Mouse (Mus musculus) liver, embryonic 16.5 days (tissue): ENCODE results near the gene Ficd. TPM values are rescaled to one million over a fixed set of nuclear protein-coding genes. Genes with fewer than 3 reads are reported as not detected.
A peak's percentile ranks its signal among the peaks of the same experiment; 100 is the strongest.

Source experiments
- ATAC-seq: fragments of 200-750 bp; cut with Nextera tagmentation; 2 replicates; pipeline ENCODE4 v1.8.0; 2017; ENCODE audit warnings: low read depth, mild to moderate bottlenecking, moderate number of reproducible peaks, moderate library complexity
- H3K27ac ChIP-seq: fragments of 300-500 bp; sonication (generic); 2 replicates; pipeline ENCODE4 v1.5.1; 2014; ENCODE audit warnings: mild to moderate bottlenecking, low read length
- H3K27me3 ChIP-seq: fragments of 300-500 bp; sonication (generic); 2 replicates; pipeline ENCODE4 v1.6.1; 2014; ENCODE audit warnings: low read depth, low read length, mixed read lengths; ENCODE audit not compliant: control insufficient read depth, insufficient read depth
- H3K36me3 ChIP-seq: fragments of 300-500 bp; sonication (generic); 2 replicates; pipeline ENCODE4 v1.6.1; 2014; ENCODE audit warnings: mild to moderate bottlenecking; ENCODE audit not compliant: control insufficient read depth, insufficient read depth
- H3K4me1 ChIP-seq: fragments of 300-500 bp; sonication (generic); 2 replicates; pipeline ENCODE4 v1.6.1; 2014; ENCODE audit warnings: low read depth, low read length, mixed read lengths; ENCODE audit not compliant: control insufficient read depth
- H3K4me2 ChIP-seq: fragments of 300-500 bp; sonication (generic); 2 replicates; pipeline ENCODE4 v1.6.1; 2014; ENCODE audit warnings: low read depth, low read length, mixed read lengths
- H3K4me3 ChIP-seq: fragments of 300-500 bp; sonication (generic); 2 replicates; pipeline ENCODE4 v1.5.1; 2014; ENCODE audit warnings: low read depth, mild to moderate bottlenecking, low read length
- H3K9ac ChIP-seq: fragments of 300-500 bp; sonication (generic); 2 replicates; pipeline ENCODE4 v1.6.1; 2014; ENCODE audit warnings: low read depth, low read length
- H3K9me3 ChIP-seq: fragments of 300-500 bp; sonication (generic); replicated peaks from 2 replicates; pipeline ENCODE4 v1.6.1; 2016; ENCODE audit warnings: low read length; ENCODE audit not compliant: control insufficient read depth
- WGBS: fragments of 180-500 bp; shearing (Covaris S2); extraction: QIAGEN DNeasy Blood & Tissue Kit; methylation state at CpG from one replicate; pipeline ENCODE4 v1.1.7; 2014; ENCODE audit not compliant: insufficient replicate concordance; 5-methylcytosine and 5-hydroxymethylcytosine counted together
- polyA plus RNA-seq: library from polyadenylated mRNA; unstranded; fragments of >200 nt; fragmentation: Nextera tagmentation; extraction: Ambion mirVana; gene quantifications from 2 replicates; pipeline ENCODE4 v1.2.1, GENCODE M21; 2015

Gene Ficd
- polyA plus RNA-seq, 1 experiment from 2014 or later: 2.6 TPM

- no peaks in the 10 kb centered on the region for H3K27me3 ChIP-seq
- peaks cover 25% of the 10 kb centered on the region for H3K36me3 ChIP-seq
- 84% methylated on average over 7 of the region's 7 CpGs for WGBS
- no peak overlapping the region for H3K27ac ChIP-seq
- H3K4me2 ChIP-seq: no peak overlapping the region
- peaks cover under 1% of the 10 kb centered on the region for H3K4me1 ChIP-seq
- no peak overlapping the region for H3K9ac ChIP-seq
- no peaks in the 10 kb centered on the region for H3K9me3 ChIP-seq
- H3K4me3 ChIP-seq: no peak overlapping the region
- ATAC-seq: no peak
Observed at GRCm38 (mm10) chr5:113764426-113764825, 28.8 kb downstream of the Ficd start.

GRCm38 (mm10) chr5:113765641-113766526 lies 30.3 kb downstream of the Ficd start:
- Histone ChIP-seq H3K27ac (no peak overlapping the region), H3K4me1 (peaks cover 14% of the 10 kb centered on the region), H3K36me3 (peaks cover 13% of the 10 kb centered on the region), H3K4me3 (no peak overlapping the region), H3K4me2 (no peak overlapping the region), H3K9ac (no peak overlapping the region), H3K27me3 (no peaks in the 10 kb centered on the region), H3K9me3 (no peaks in the 10 kb centered on the region)
- WGBS: 72% methylated on average over 13 of the region's 13 CpGs
- ATAC-seq: 0 out of 2 replicates have a peak, but pooled peaks have one; percentile 37

DNA sequence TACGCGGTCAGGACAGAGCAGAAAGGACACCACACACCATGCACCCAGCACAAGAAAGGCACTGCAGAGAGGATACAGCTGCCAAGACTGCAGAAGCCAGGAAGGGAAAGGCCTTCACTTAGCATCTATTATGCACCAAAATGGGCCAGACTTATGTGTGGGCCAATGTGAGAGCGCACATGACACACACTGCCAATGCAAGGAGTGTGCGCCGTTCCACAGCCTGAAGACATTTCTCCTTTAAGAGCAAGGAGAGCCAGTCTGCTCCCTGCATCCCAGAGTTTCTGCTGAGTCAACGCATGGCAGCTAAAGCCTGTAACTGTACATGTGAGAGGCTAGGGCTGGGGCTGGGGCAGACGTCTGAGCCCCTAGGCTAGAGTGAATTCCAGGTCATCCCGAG lies 33.2 kb downstream of the Ficd start:
- Histone ChIP-seq H3K9me3 (no peaks in the 10 kb centered on the region), H3K27me3 (no peaks in the 10 kb centered on the region), H3K36me3 (peaks cover 2% of the 10 kb centered on the region; the same call in 1 of the 2 replicates), H3K9ac (no peak overlapping the region), H3K4me1 (peaks cover 23% of the 10 kb centered on the region), H3K4me3 (no peak overlapping the region), H3K4me2 (no peak overlapping the region), H3K27ac (no peak overlapping the region)
- ATAC-seq: no peak
- WGBS: 83% methylated on average over 8 of the region's 8 CpGs

- peak; percentile 75 for ATAC-seq
- H3K36me3 ChIP-seq: peaks cover 13% of the 10 kb centered on the region
- no peaks in the 10 kb centered on the region for H3K9me3 ChIP-seq
- peak overlapping the region; percentile 95 for H3K4me3 ChIP-seq
- H3K4me1 ChIP-seq: peaks cover 27% of the 10 kb centered on the region
- peak overlapping the region; percentile 89 for H3K9ac ChIP-seq
- H3K4me2 ChIP-seq: peak overlapping the region; percentile 99
- no peaks in the 10 kb centered on the region for H3K27me3 ChIP-seq
- WGBS: under 1% methylated on average over 95 of the region's 97 CpGs
- H3K27ac ChIP-seq: peak overlapping the region; percentile 90
Observed at GRCm38 (mm10) chr5:113771213-113772162, 35.9 kb downstream of the Ficd start.

- H3K9ac ChIP-seq: peak within 1 kb of the TSS; percentile 89
- under 1% methylated on average over 41 of the region's 49 CpGs for WGBS
- H3K9me3 ChIP-seq: no peaks in the 10 kb centered on the region
- peaks cover 19% of the 10 kb centered on the region for H3K36me3 ChIP-seq
- H3K4me1 ChIP-seq: peaks cover 27% of the 10 kb centered on the region
- ATAC-seq: peak; percentile 84
- peak within 1 kb of the TSS; percentile 95 for H3K4me3 ChIP-seq
- peak within 1 kb of the TSS; percentile 90 for H3K27ac ChIP-seq
- H3K27me3 ChIP-seq: no peaks in the 10 kb centered on the region
- peak within 1 kb of the TSS; percentile 99 for H3K4me2 ChIP-seq
Observed at GRCm38 (mm10) chr5:113772450-113772895, 36.9 kb downstream of the Ficd start, which contains the start of the genes Sart3 and Iscu. TSS of gene Sart3 (minus strand) at chr5:113772510. TSS of gene Iscu (plus strand) at chr5:113772748.

GRCm38 (mm10) chr5:113772905-113773519 lies 37.4 kb downstream of the Ficd start:
- Histone ChIP-seq H3K27ac (peak overlapping the region; percentile 83), H3K4me3 (peak overlapping the region; percentile 95), H3K9me3 (no peaks in the 10 kb centered on the region), H3K9ac (peak overlapping the region; percentile 84), H3K4me2 (peak overlapping the region; percentile 99), H3K27me3 (no peaks in the 10 kb centered on the region), H3K4me1 (peaks cover 27% of the 10 kb centered on the region), H3K36me3 (peaks cover 19% of the 10 kb centered on the region)
- ATAC-seq: peak; percentile 12
- WGBS: 1% methylated on average over 34 of the region's 38 CpGs

DNA sequence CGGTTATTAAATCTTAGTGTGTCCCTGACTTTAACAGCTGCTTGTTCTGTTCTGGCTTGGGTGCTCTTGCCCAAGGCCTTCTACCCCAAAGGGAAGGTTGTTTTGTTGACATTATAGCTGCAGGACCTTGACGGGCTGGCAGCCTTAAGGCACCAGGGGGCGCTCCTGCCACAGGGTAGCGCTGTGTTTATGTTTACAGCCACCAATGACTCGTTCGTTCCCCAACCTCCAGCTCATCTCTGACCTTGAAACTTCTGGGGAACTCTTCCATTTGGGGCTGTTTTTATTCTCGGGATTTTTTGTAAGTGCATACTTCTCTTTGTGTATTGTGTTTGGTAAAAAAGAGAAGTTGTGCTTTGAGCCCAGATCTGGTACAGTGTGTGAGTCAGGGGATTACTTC lies 38.1 kb downstream of the Ficd start:
- H3K27ac ChIP-seq: peak overlapping the region; percentile 83

GRCm38 (mm10) chr5:113775585-113775984 lies 40.0 kb downstream of the Ficd start:
- WGBS: 80% methylated on average over 10 of the region's 10 CpGs
- no peak overlapping the region for H3K9ac ChIP-seq
- peaks cover 15% of the 10 kb centered on the region for H3K4me1 ChIP-seq
- no peaks in the 10 kb centered on the region for H3K27me3 ChIP-seq
- no peaks in the 10 kb centered on the region for H3K9me3 ChIP-seq
- ATAC-seq: no peak
- H3K4me3 ChIP-seq: no peak overlapping the region
- H3K36me3 ChIP-seq: peaks cover 19% of the 10 kb centered on the region
- peak overlapping the region; percentile 41; the same call in 1 of the 2 replicates for H3K27ac ChIP-seq
- H3K4me2 ChIP-seq: no peak overlapping the region

More for the DNA sequence above, 38.1 kb downstream of the Ficd start:
- peaks cover 27% of the 10 kb centered on the region for H3K4me1 ChIP-seq
- peaks cover 19% of the 10 kb centered on the region for H3K36me3 ChIP-seq
- no peaks in the 10 kb centered on the region for H3K9me3 ChIP-seq
- H3K9ac ChIP-seq: peak overlapping the region; percentile 84
- peak overlapping the region; percentile 99 for H3K4me2 ChIP-seq
- no peaks in the 10 kb centered on the region for H3K27me3 ChIP-seq
- 2% methylated on average over 7 of the region's 7 CpGs for WGBS
- H3K4me3 ChIP-seq: peak overlapping the region; percentile 95
- peak; percentile 43 for ATAC-seq
